In the genomic region with DNA sequence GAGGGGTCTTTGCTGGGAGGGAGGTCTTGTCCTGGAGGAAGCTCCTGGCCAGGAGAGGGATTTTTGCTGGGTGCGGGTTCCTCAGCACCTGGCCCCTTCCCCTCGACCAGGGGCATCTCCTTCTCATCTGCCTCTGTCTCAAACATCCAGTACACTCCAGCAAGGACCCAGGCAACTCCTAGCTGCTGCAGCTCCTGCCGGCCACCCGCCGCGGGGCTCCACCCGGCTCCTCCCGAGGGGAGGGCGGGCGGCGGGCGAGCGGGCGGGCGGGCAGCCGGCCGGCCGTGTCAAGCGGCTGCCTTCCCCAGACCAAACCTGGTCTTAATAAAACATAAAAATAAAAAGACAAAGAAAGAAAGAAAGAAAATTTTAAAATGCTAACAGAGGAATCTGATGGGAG, we compare ENCODE assay signal across 6 mouse cellular contexts. TPM values are rescaled to one million over a fixed set of nuclear protein-coding genes. Genes with fewer than 3 reads are reported as not detected.
A peak's percentile ranks its signal among the peaks of the same experiment; 100 is the strongest.
DNase-seq lines count a peak whose midpoint lies in the region; ATAC-seq lines count a peak whose summit lies in the region.
"Not testable (repeated sequence)": the region's sequence is repeated elsewhere in the genome, so short reads cannot be mapped to it uniquely, and the experiment has no call there.

No protein-coding gene starts in this region.

- H3K27ac ChIP-seq in heart, embryonic 11.5 days (ENCODE audit: low read depth, low read length); heart, embryonic 16.5 days (ENCODE audit: low read length); intestine, embryonic 14.5 days (ENCODE audit: low read depth); limb, embryonic 12.5 days; lung, embryonic 16.5 days (ENCODE audit: low read length); neural tube, embryonic 12.5 days: not testable (repeated sequence)

- H3K4me2 ChIP-seq in heart, embryonic 11.5 days = peak overlapping the region; percentile 31
- H3K4me2 ChIP-seq in heart, embryonic 16.5 days (ENCODE audit: low read depth, low read length) = peak overlapping the region; percentile 26; the same call in 1 of the 2 replicates
- peak overlapping the region; percentile 15; the same call in 1 of the 2 replicates for H3K4me2 ChIP-seq in intestine, embryonic 14.5 days (ENCODE audit: low read length)
- H3K4me2 ChIP-seq in limb, embryonic 12.5 days = peak overlapping the region; percentile 28; the same call in 1 of the 2 replicates
- H3K4me2 ChIP-seq in lung, embryonic 16.5 days (ENCODE audit: low read depth, low read length) = 0 out of 2 replicates have a peak overlapping the region, but pooled peaks have one; percentile 22
- 0 out of 2 replicates have a peak overlapping the region, but pooled peaks have one; percentile 22 for H3K4me2 ChIP-seq in neural tube, embryonic 12.5 days (replicated peaks)

- not testable (repeated sequence) for H3K9me3 ChIP-seq in heart, embryonic 11.5 days (replicated peaks; ENCODE audit: control insufficient read depth, low read length); heart, embryonic 16.5 days (replicated peaks; ENCODE audit: control insufficient read depth, low read length); intestine, embryonic 14.5 days (ENCODE audit: control insufficient read depth, low read length); limb, embryonic 12.5 days; lung, embryonic 16.5 days (ENCODE audit: control insufficient read depth, low read length); neural tube, embryonic 12.5 days

- H3K36me3 ChIP-seq in heart, embryonic 11.5 days (ENCODE audit: control insufficient read depth, insufficient read depth, low read length); heart, embryonic 16.5 days (ENCODE audit: control insufficient read depth, insufficient read depth); intestine, embryonic 14.5 days (ENCODE audit: control insufficient read depth, insufficient read depth, low read length); limb, embryonic 12.5 days; lung, embryonic 16.5 days (ENCODE audit: control insufficient read depth, insufficient read depth, low read length); neural tube, embryonic 12.5 days: not testable (repeated sequence)

- DNase-seq in intestine, embryonic 14.5 days (ENCODE audit: low spot score) = not testable (repeated sequence)

- ATAC-seq in heart, embryonic 11.5 days (replicated peaks; ENCODE audit: insufficient number of reproducible peaks, low FRiP score, low TSS enrichment); heart, embryonic 16.5 days (replicated peaks; ENCODE audit: extremely low read depth, insufficient read depth, low FRiP score); intestine, embryonic 14.5 days (replicated peaks; ENCODE audit: low FRiP score, low TSS enrichment, low read depth); limb, embryonic 12.5 days (ENCODE audit: insufficient number of reproducible peaks, insufficient read depth, low FRiP score, low TSS enrichment, low read depth); neural tube, embryonic 12.5 days (ENCODE audit: low FRiP score, low read depth): not testable (repeated sequence)
- peak; percentile 52; the same call in 1 of the 2 replicates for ATAC-seq in lung, embryonic 16.5 days (ENCODE audit: low read depth)

- not testable (repeated sequence) for H3K27me3 ChIP-seq in heart, embryonic 11.5 days (ENCODE audit: control insufficient read depth, insufficient read depth, low read length); heart, embryonic 16.5 days (ENCODE audit: control insufficient read depth, insufficient read depth, low read length); intestine, embryonic 14.5 days (replicated peaks; ENCODE audit: control insufficient read depth, insufficient read depth, low read length); lung, embryonic 16.5 days (ENCODE audit: control insufficient read depth, insufficient read depth, low read depth, low read length); neural tube, embryonic 12.5 days (replicated peaks)
- H3K27me3 ChIP-seq in limb, embryonic 12.5 days = peaks cover 12% of the 10 kb centered on the region

- H3K9ac ChIP-seq in heart, embryonic 11.5 days (ENCODE audit: low read depth, low read length); heart, embryonic 16.5 days (ENCODE audit: low read length); intestine, embryonic 14.5 days (ENCODE audit: low read length); limb, embryonic 12.5 days (replicated peaks); lung, embryonic 16.5 days (ENCODE audit: low read length); neural tube, embryonic 12.5 days: not testable (repeated sequence)

- H3K4me3 ChIP-seq in heart, embryonic 11.5 days (ENCODE audit: low read depth, low read length); heart, embryonic 16.5 days (ENCODE audit: low read length); intestine, embryonic 14.5 days (ENCODE audit: low read depth, low read length); limb, embryonic 12.5 days (replicated peaks); lung, embryonic 16.5 days (ENCODE audit: low read length); neural tube, embryonic 12.5 days: not testable (repeated sequence)

- 24% methylated on average over 17 of the region's 19 CpGs for WGBS in heart, embryonic 11.5 days (ENCODE audit: insufficient replicate concordance)
- WGBS in heart, embryonic 16.5 days = 21% methylated on average over 18 of the region's 19 CpGs
- 9% methylated on average over 11 of the region's 19 CpGs for WGBS in intestine, embryonic 14.5 days
- 36% methylated on average over 18 of the region's 19 CpGs for WGBS in limb, embryonic 12.5 days
- 28% methylated on average over 17 of the region's 19 CpGs for WGBS in lung, embryonic 16.5 days
- WGBS in neural tube, embryonic 12.5 days = 22% methylated on average over 15 of the region's 19 CpGs

- not testable (repeated sequence) for H3K4me1 ChIP-seq in heart, embryonic 11.5 days (ENCODE audit: control insufficient read depth, insufficient read depth, low read length); heart, embryonic 16.5 days (ENCODE audit: control insufficient read depth, insufficient read depth, low read length); intestine, embryonic 14.5 days (replicated peaks; ENCODE audit: control insufficient read depth, insufficient read depth, low read length); limb, embryonic 12.5 days (replicated peaks); lung, embryonic 16.5 days (replicated peaks; ENCODE audit: control insufficient read depth, insufficient read depth, low read length); neural tube, embryonic 12.5 days

RNA-seq across cellular contexts. Expression of gene Tmem164, which starts 48.2 kb away (rescaled TPM):
- polyA plus RNA-seq in heart, embryonic 11.5 days (2014; fragmentation: Nextera tagmentation; extraction: Ambion mirVana) = 33.5 and 43.3 TPM in 2 replicates
- polyA plus RNA-seq in heart, embryonic 16.5 days (2015; fragmentation: Nextera tagmentation; extraction: Ambion mirVana) = 58.1 and 63.8 TPM in 2 replicates
- 32.6 and 33.2 TPM in 2 replicates for polyA plus RNA-seq in intestine, embryonic 14.5 days (2014; fragmentation: Nextera tagmentation; extraction: Ambion mirVana)
- polyA plus RNA-seq in limb, embryonic 12.5 days (2016; fragmentation: Nextera tagmentation; extraction: Ambion mirVana) = 70.4 and 70.5 TPM in 2 replicates
- polyA plus RNA-seq in lung, embryonic 16.5 days (2015; fragmentation: Nextera tagmentation; extraction: Ambion mirVana) = 49.4 TPM in 2 replicates
- 52.4 and 57.0 TPM in 2 replicates for polyA plus RNA-seq in neural tube, embryonic 12.5 days (2016; fragmentation: Nextera tagmentation; extraction: Ambion mirVana)
